Mouse (Mus musculus) gastrocnemius, postnatal 10 days (tissue): Measurements from ENCODE around the gene Zdhhc9. TPM values are rescaled to one million over a fixed set of nuclear protein-coding genes. Genes with fewer than 3 reads are reported as not detected.
A peak's percentile ranks its signal among the peaks of the same experiment; 100 is the strongest.

Experiments used
- DNase-seq: peaks from one replicate; pipeline ENCODE4 v3.0.0; 2021; ENCODE audit warnings: mixed read lengths
- total RNA-seq, 2 experiments: library from RNA; stranded (reverse); gene quantifications; 2 replicates each; pipeline ENCODE4 v1.2.3; 2021

Zdhhc9 gene
- total RNA-seq, 2 experiments from 2014 or later = 9.5 to 14.9 TPM

GRCm38 (mm10) chrX:48126903-48127476 is 81.7 kb downstream of the Zdhhc9 start:
- no peak for DNase-seq

- peak; percentile 70 for DNase-seq
Measured at GRCm38 (mm10) chrX:48124132-48125071, 84.3 kb downstream of the Zdhhc9 start.

Other genes starting within 250 kb of the Zdhhc9 start
- gene Apln, start 174.0 kb downstream of the Zdhhc9 start, total RNA-seq = 10 to 100 TPM; 26.9 to 30.4 TPM
- 1 to 10 TPM; 2.2 to 3.2 TPM for gene Xpnpep2, start 100.2 kb downstream of the Zdhhc9 start, total RNA-seq
- gene Sash3, start 62.4 kb downstream of the Zdhhc9 start, total RNA-seq = 1 to 10 TPM in 1 of 2 experiments, under 1 TPM in 1; 0.82 to 1.2 TPM
- gene Utp14a, start 48.0 kb upstream of the Zdhhc9 start, total RNA-seq = 10 to 100 TPM; 14.1 to 16.9 TPM
- 1 to 10 TPM; 6.4 to 8.2 TPM for gene Bcorl1, start 132.5 kb upstream of the Zdhhc9 start, total RNA-seq